Mouse (Mus musculus) bone marrow macrophage, adult 2 months (primary cell): ENCODE results near the gene Eaf2.

Experiments
- CTCF ChIP-seq: IDR thresholded peaks from 2 replicates; pipeline ENCODE4 v1.5.1; 2012; ENCODE audit warnings: low read depth, mild to moderate bottlenecking, low read length, moderate library complexity
- POLR2A ChIP-seq: IDR thresholded peaks from 2 replicates; pipeline ENCODE4 v1.6.1; 2012; ENCODE audit warnings: mild to moderate bottlenecking, low read depth, low read length, borderline replicate concordance

DNA sequence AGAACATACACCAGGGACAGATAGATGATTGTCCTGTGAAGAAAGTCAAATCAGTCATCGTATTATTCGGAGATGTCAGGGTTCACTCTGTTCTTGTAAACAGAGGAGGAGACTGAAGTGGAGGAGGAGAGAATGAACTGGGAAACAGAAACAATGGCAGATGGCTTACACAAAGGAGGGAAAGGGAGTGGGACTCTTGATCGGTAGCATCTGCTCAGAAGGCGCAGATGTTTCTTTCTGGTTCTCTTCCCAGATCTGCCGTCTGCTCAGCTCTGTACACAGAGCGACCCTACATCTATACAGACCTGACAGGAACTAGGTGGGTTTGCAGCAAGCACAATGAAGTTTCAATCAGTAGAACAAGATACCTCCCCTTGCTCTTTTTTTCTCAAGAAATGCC lies 99.1 kb downstream of the Eaf2 start:
- no peak for TF ChIP-seq CTCF
- TF ChIP-seq POLR2A = no peak
